Mouse (Mus musculus) limb, embryonic 14.5 days (tissue): ENCODE data around the gene Poc1a. TPM values are rescaled to one million over a fixed set of nuclear protein-coding genes. Genes with fewer than 3 reads are reported as not detected.
A peak's percentile ranks its signal among the peaks of the same experiment; 100 is the strongest.

Source experiments
- ATAC-seq: fragments of 200-750 bp; cut with Nextera tagmentation; 2 replicates; pipeline ENCODE4 v1.8.0; 2017; ENCODE audit warnings: low read depth, moderate number of reproducible peaks, moderate TSS enrichment; ENCODE audit not compliant: low FRiP score
- DNase-seq: peaks from one replicate; pipeline ENCODE4 v3.0.0-alpha.2; 2015; ENCODE audit warnings: low spot score
- H3K27ac ChIP-seq: fragments of 300-500 bp; sonication (generic); replicated peaks from 2 replicates; pipeline ENCODE4 v1.5.1; 2014; ENCODE audit warnings: low read depth, mild to moderate bottlenecking, low read length, moderate library complexity, mixed read lengths
- H3K27me3 ChIP-seq: fragments of 300-500 bp; sonication (generic); 2 replicates; pipeline ENCODE4 v1.6.1; 2014; ENCODE audit warnings: low read length, mixed read lengths; ENCODE audit not compliant: control insufficient read depth, insufficient read depth
- H3K36me3 ChIP-seq: fragments of 300-500 bp; sonication (generic); 2 replicates; pipeline ENCODE4 v1.6.1; 2014; ENCODE audit warnings: mild to moderate bottlenecking, low read length, moderate library complexity, mixed read lengths; ENCODE audit not compliant: control insufficient read depth, insufficient read depth
- H3K4me1 ChIP-seq: fragments of 300-500 bp; sonication (generic); 2 replicates; pipeline ENCODE4 v1.6.1; 2014; ENCODE audit warnings: antibody characterized with exemption, low read length, mixed read lengths; ENCODE audit not compliant: control insufficient read depth, insufficient read depth
- H3K4me2 ChIP-seq: fragments of 300-500 bp; sonication (generic); replicated peaks from 2 replicates; pipeline ENCODE4 v1.6.1; 2014; ENCODE audit warnings: low read depth, mild to moderate bottlenecking, low read length, moderate library complexity; ENCODE audit not compliant: severe bottlenecking
- H3K4me3 ChIP-seq: fragments of 300-500 bp; sonication (generic); replicated peaks from 2 replicates; pipeline ENCODE4 v1.5.1; 2014; ENCODE audit warnings: low read length
- H3K9ac ChIP-seq: fragments of 300-500 bp; sonication (generic); 2 replicates; pipeline ENCODE4 v1.6.1; 2014; ENCODE audit warnings: mild to moderate bottlenecking, low read depth, low read length, moderate library complexity; ENCODE audit not compliant: severe bottlenecking
- H3K9me3 ChIP-seq: fragments of 300-500 bp; sonication (generic); 2 replicates; pipeline ENCODE4 v1.6.1; 2016; ENCODE audit warnings: low read length; ENCODE audit not compliant: control insufficient read depth
- POLR2A ChIP-seq: fragments of 200-500 bp; IDR thresholded peaks from 2 replicates; pipeline ENCODE4 v1.8.0; 2012; ENCODE audit warnings: inconsistent platforms, mild to moderate bottlenecking, moderate library complexity, borderline replicate concordance; ENCODE audit not compliant: insufficient read depth, insufficient read length; ENCODE audit errors: extremely low read depth
- WGBS: fragments of 180-500 bp; shearing (Covaris S2); extraction: QIAGEN DNeasy Blood & Tissue Kit; methylation state at CpG from one replicate; pipeline ENCODE4 v1.1.7; 2014; 5-methylcytosine and 5-hydroxymethylcytosine counted together
- polyA plus RNA-seq, 2 experiments: library from polyadenylated mRNA; depleted of rRNA in 1 of 2; stranded (reverse) in 1 of 2; unstranded in 1 of 2; fragments of >200 nt; fragmentation: Nextera tagmentation in 1 of 2; extraction: Ambion mirVana in 1 of 2; gene quantifications; 2 replicates each; pipeline versions ENCODE4 v1.2.1 to v1.2.3; 2012 to 2014

Poc1a gene
- polyA plus RNA-seq, 2 experiments = 20.1 to 20.2 TPM

DNA sequence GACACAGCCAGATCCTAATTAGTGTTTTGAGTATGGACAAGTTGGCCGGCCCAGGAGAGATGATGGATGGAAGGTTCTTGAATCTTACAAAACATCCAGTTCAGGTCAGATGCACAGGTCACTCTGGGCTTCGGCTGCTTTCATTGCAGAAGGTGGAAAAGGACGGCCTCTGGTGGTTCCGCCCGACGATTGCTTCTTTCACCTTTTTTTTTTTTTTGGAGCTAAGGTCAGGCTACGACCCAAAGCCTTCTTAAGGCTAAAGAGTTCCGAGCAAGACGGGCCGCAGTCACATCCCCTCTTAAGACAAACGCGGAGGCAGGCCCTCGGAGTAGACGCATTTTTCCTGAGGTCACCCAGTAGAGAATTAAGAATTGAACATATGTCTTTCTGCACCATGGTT lies 475 bp upstream of the Poc1a start:
- Histone ChIP-seq H3K9ac (peak overlapping the region; percentile 56), H3K27ac (peak overlapping the region; percentile 65)
- TF ChIP-seq POLR2A = no peak

DNA sequence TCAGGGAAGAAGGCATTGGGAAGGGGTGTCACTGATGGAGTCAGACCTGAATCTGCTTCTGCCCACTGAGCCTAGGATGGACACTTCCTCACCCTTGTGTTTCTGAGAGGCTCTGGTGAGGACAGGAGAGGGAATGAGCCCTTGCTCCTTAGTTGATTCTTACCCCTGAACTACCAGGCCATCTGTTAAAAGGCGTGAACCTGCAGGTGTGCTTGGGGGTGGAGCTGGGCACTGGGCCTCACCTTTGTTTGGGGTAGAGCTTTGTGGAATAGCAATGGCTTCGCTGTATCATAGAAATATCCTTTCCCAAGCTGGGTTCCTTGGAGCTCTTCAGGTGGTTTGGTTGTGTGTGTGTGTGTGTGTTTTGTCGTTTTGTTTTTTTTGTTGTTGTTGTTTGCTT lies 1.2 kb downstream of the Poc1a start:
- Histone ChIP-seq H3K27me3 (no peaks in the 10 kb centered on the region), H3K9ac (peak overlapping the region; percentile 56), H3K27ac (no peak overlapping the region), H3K36me3 (peaks cover 12% of the 10 kb centered on the region), H3K4me2 (peak overlapping the region; percentile 91), H3K9me3 (no peaks in the 10 kb centered on the region), H3K4me3 (peak overlapping the region; percentile 61; the same call in 1 of the 2 replicates), H3K4me1 (peaks cover 9% of the 10 kb centered on the region; the same call in 1 of the 2 replicates)
- no peak for DNase-seq
- 73% methylated on average over 3 of the region's 3 CpGs for WGBS
- TF ChIP-seq POLR2A = no peak
- ATAC-seq = no peak

More for the DNA sequence above, 475 bp upstream of the Poc1a start:
- Histone ChIP-seq H3K36me3 (peaks cover 7% of the 10 kb centered on the region; the same call in 1 of the 2 replicates), H3K4me2 (peak overlapping the region; percentile 91), H3K9me3 (no peaks in the 10 kb centered on the region), H3K4me3 (peak overlapping the region; percentile 61), H3K4me1 (peaks cover 9% of the 10 kb centered on the region; the same call in 1 of the 2 replicates), H3K27me3 (no peaks in the 10 kb centered on the region)
- DNase-seq (peak; percentile 56), ATAC-seq (peak; percentile 53)
- under 1% methylated on average over 14 of the region's 14 CpGs for WGBS

DNA sequence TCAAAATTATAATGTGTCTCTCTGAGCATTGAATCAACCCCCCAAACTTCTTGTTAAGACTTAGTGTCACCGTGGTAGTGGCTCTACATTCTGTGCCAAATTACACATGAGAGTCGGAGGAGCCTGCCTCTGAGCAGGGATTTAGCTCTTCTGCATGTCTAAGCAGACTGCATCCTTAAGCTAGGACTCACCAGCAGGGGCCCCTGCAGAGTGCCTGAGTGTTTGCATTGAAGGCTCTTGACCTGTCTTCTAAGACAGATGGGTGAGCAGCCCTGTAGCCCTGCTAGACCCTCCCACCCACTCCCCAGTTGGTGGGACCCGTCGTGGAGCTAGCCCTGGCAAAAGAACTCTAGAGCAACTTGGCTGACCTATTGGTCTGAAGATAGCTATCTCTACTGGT lies 6.3 kb downstream of the Poc1a start:
- Histone ChIP-seq H3K27ac (no peak overlapping the region), H3K9ac (no peak overlapping the region), H3K4me2 (no peak overlapping the region), H3K27me3 (no peaks in the 10 kb centered on the region), H3K9me3 (no peaks in the 10 kb centered on the region), H3K36me3 (peaks cover 21% of the 10 kb centered on the region), H3K4me1 (no peaks in the 10 kb centered on the region), H3K4me3 (no peak overlapping the region)
- no peak for TF ChIP-seq POLR2A
- 62% methylated on average over 4 of the region's 4 CpGs for WGBS
- no peak for ATAC-seq
- no peak for DNase-seq

DNA sequence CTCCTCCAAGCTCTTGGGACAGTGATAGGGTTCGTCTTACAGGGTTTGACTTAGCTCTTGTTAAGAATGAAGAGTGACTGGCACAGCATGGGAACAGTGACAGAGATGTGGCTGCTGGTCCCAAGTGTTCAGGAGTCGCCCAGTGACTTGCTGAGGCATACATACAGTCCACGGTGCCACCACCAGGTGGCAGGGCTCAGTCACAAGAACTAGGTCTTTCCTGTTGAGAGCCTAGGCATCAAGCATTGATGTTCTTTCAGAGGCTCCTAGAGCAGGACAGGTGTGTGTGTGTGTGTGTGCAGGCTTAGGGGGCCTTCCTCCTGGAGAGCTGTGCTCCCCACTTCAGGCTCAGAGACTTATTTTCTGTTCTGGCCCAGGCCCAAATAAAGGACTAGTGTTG lies 8.0 kb downstream of the Poc1a start:
- H3K4me3 ChIP-seq = no peak overlapping the region
- 25% methylated on average over 3 of the region's 3 CpGs for WGBS
- DNase-seq (peak; percentile 74), ATAC-seq (peak; percentile 76)
- H3K9me3 ChIP-seq = no peaks in the 10 kb centered on the region
- H3K36me3 ChIP-seq = peaks cover 21% of the 10 kb centered on the region
- H3K9ac ChIP-seq = no peak overlapping the region
- TF ChIP-seq POLR2A = no peak
- no peak overlapping the region for H3K4me2 ChIP-seq
- H3K27me3 ChIP-seq = no peaks in the 10 kb centered on the region
- no peaks in the 10 kb centered on the region for H3K4me1 ChIP-seq
- H3K27ac ChIP-seq = no peak overlapping the region

DNA sequence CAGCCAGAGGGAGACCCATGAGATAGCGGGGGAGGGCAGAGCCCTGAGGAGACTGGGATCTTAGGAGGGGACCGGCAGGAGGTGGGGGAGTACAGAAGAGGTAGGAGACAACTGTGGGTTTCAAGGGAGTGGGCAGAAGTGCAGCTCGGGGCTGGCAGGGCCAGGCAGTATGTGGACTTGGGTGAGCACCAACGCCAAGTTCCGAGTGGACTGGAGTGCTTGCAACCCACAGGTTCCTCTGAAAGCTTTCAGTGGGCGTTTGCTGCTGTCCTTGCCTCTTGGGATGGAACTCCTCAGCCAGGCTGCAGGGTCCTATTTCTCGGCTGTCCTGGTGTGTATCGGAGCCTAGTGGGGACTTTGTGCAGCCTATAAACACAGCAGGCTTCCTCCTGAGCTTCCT lies 9.0 kb downstream of the Poc1a start:
- no peak overlapping the region for H3K4me3 ChIP-seq
- no peaks in the 10 kb centered on the region for H3K9me3 ChIP-seq
- H3K9ac ChIP-seq = no peak overlapping the region
- no peaks in the 10 kb centered on the region for H3K4me1 ChIP-seq
- H3K36me3 ChIP-seq = peaks cover 14% of the 10 kb centered on the region
- DNase-seq (no peak), ATAC-seq (no peak)
- 79% methylated on average over 8 of the region's 8 CpGs for WGBS
- no peak overlapping the region for H3K4me2 ChIP-seq
- H3K27ac ChIP-seq = no peak overlapping the region
- H3K27me3 ChIP-seq = no peaks in the 10 kb centered on the region
- TF ChIP-seq POLR2A = no peak
